Mouse (Mus musculus) cerebellum, adult 11-12 months (tissue): ENCODE results near the gene Rnf121.
"Not testable (repeated sequence)": the region's sequence is repeated elsewhere in the genome, so short reads cannot be mapped to it uniquely, and the experiment has no call there.

ENCODE experiments used
- DNase-seq: peaks from one replicate; pipeline ENCODE4 v3.0.0; 2022

Gene Rnf121

GRCm38 (mm10) chr7:102063891-102064290 lies 1.4 kb downstream of the Rnf121 start:
- no peak for DNase-seq

DNA sequence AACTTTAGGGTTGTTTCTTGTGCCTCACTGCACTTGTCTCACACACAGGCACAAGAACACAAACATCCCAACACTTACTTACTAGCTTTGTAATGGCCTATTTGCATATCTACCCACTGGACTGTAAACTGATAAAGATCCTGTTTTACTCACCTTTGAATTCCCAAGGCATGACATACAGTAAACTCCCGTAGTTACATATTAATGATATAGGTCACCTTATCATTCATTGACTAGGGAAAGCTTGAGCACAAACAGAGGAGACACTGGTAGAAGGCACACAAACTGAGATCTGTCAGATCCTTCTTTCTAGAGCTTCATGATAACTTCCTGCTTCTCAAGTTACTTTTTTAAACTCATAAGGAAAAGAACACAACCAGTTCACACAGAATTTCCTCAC lies 3.1 kb downstream of the Rnf121 start:
- no peak for DNase-seq

DNA sequence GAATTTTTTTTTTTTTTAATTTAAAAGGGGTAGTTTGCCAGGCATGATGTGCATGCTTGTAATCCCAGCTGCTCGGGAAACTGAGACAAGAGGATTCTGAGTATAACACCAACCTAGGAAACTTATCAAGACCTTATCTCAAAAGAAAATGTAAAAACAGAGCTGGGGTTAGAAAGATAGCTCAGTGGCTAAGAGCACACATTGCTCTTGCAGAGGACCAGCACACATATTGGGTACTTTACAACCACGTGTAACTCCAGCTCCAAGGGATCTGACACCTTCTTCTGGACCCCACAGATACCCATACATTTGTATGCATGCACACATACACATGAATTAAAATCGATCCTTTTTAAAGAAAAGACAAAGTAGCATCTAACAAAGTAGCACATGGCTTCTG lies 3.9 kb downstream of the Rnf121 start:
- DNase-seq, result no peak

DNA sequence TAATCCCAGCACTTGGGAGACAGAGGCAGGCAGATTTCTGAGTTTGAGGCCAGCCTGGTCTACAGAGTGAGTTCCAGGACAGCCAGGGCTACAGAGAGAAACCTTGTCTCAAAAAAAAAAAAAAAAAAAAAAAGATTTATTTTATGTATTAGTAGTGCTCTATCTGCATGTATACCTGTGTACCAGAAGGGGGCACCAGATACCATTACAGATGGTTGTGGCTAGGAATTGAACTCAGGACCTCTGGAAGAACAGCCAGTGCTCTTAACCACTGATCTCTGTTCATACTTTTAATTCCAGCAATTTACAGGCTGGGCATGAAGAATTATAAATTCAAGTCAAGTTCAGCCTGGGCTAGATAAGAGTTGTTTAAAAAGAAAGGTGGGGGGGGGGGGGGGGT lies 16.7 kb downstream of the Rnf121 start:
- DNase-seq, result not testable (repeated sequence)

- DNase-seq, result no peak
These were observed 23.0 kb downstream of the Rnf121 start for GRCm38 (mm10) chr7:102042314-102042713.

DNA sequence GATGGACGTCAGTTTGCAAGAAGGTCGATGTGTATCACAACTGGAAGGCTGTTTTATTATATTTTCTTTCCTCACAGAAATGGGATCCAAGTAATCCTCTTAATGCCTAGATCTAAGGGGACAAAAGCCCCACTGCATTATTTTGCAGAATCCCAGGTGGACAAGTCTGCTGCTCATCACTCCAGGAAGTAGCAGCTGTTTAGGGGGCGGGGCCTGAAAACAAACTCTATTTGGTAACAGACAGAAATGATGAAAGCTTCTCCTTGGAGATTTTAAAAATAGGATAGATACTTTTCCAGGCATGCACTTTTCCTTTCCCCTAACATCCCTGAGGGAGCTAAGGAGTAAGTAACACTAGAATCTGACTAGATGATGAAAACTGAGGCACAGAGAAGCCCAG lies 28.0 kb downstream of the Rnf121 start:
- no peak for DNase-seq

- DNase-seq, result no peak
These were observed 29.7 kb downstream of the Rnf121 start for GRCm38 (mm10) chr7:102035534-102035933.

GRCm38 (mm10) chr7:102034904-102035303 lies 30.4 kb downstream of the Rnf121 start:
- DNase-seq, result no peak

GRCm38 (mm10) chr7:102025187-102026119 lies 39.8 kb downstream of the Rnf121 start:
- DNase-seq, result no peak

- DNase-seq, result no peak
These were observed 41.4 kb downstream of the Rnf121 start for GRCm38 (mm10) chr7:102023821-102024220.

DNA sequence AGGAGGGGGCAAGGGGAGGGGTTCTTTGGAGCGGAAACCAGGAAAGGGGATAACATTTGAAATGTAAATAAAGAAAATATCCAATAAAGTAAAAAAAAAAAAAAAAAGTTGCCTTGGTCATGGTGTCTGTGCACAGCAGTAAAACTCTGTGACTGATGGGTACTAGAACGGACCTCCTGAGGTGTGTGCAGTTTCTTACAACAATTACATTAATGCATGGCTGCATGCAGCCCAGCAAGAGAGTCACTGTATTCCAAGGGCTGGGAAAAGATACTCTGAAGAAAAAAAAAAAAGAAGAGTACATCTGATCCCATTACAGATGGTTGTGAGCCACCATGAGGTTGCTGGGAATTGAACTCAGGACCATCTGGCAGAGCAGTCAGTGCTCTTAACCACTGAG lies 44.3 kb downstream of the Rnf121 start:
- DNase-seq, result not testable (repeated sequence)

DNA sequence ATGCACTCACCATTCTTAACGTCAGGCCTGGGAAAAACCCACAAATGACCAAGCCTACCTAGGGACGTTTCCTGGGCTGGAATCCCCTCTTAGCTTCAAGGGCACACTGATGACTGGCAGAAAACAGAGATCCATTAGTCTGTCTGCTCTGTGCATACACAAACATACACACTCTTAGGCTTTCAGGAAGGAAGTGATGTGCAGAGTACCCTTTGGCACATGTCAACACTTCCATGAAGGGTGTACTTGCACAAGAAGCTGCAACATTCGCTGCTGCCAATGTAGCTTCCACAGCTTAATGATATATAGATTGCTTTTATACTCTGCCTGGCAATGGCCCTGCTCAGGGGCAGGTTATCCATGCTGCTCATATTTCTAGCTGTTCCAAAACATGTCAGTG lies 45.9 kb downstream of the Rnf121 start:
- no peak for DNase-seq

DNA sequence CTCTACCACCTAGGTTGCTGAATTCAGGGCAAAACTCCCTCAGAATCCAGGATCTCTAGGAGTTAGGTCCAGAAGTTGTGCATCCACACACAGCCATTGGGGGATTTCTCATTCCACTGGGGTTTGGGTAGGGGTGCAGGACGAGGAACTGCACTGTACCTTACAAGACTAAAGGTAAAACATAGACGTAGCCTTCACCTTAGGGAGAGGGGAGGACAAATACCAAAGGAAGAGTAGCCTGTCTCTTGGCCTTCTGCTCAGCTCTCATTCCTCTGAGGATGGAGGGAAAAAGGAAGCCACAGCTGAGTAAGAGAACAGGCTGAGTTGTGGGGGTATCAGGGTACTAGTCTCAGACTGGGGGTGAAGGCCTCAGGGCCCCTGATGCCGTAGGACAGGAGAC lies 46.7 kb downstream of the Rnf121 start, which contains the start of gene Il18bp:
Il18bp (minus strand) TSS at position 101 of the 400 bp plus-strand sequence.
- DNase-seq, result no peak

GRCm38 (mm10) chr7:102018034-102018433 lies 47.2 kb downstream of the Rnf121 start:
- DNase-seq, result peak; percentile 41

DNA sequence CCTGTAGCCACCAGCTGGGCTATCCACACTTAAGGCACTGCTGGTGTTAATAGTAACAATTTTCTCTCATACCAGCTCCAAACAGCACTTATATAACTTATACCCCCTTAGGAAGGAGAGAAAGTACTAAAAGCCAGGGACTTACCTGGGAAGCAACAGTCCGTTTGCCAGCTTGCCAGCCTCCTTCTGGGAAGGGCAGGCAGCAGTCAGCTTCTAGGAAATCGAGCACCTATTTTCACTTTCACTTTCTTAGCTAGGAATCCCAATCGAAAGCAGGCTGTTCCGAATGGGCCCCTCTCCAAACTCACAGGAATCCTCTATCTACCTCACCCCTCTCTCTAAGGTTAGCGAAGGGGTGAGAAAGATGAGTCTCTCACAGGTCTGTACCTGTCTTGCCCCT lies 47.8 kb downstream of the Rnf121 start:
- no peak for DNase-seq

DNA sequence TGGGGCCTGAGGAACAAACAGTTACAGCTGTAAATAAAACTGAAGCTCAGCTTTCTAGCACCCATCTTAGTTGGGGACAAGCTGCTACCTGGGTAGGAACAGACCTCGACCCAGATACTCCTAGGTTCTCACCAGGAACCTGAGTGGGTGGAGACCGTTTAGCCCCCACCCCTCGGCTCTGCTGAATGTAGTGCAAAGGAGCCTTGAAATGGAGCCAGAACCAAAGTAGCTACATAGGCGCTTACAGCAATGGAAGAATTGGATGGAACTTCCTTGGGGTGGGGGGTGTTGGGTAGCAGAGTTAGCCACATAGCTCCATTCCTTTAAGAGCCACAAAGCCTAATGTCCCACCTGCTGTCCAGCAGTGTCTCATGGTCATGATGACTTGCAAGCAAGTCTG lies 48.3 kb downstream of the Rnf121 start:
- DNase-seq, result no peak

DNA sequence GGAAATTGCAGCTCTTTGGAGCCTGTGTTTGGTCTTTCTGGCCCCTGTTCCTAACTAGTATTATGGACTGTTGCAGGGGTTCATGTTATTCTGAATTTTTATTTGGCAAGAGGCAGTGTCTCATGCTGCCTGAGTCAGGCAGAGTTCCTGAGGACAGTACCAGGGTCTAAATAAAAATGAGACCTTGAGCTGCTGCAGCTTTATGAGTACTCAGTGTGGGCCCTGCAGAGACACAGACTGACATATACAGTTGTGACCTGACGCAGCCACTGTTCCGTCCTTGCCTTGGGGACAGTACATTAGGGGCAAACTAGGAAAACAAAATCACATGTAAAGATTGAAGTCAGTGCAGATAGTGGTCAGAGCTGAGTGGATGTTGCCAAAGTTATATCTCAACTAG lies 50.3 kb downstream of the Rnf121 start:
- no peak for DNase-seq

- DNase-seq, result no peak
These were observed 51.9 kb downstream of the Rnf121 start for GRCm38 (mm10) chr7:102013416-102013815.

- peak; percentile 63 for DNase-seq
These were observed 53.4 kb downstream of the Rnf121 start for GRCm38 (mm10) chr7:102011855-102012254.

GRCm38 (mm10) chr7:102006520-102006919 lies 58.7 kb downstream of the Rnf121 start:
- no peak for DNase-seq

- DNase-seq, result peak; percentile 55
These were observed 64.2 kb downstream of the Rnf121 start for GRCm38 (mm10) chr7:102000921-102001630.

GRCm38 (mm10) chr7:102000296-102000695 lies 65.0 kb downstream of the Rnf121 start:
- no peak for DNase-seq

DNA sequence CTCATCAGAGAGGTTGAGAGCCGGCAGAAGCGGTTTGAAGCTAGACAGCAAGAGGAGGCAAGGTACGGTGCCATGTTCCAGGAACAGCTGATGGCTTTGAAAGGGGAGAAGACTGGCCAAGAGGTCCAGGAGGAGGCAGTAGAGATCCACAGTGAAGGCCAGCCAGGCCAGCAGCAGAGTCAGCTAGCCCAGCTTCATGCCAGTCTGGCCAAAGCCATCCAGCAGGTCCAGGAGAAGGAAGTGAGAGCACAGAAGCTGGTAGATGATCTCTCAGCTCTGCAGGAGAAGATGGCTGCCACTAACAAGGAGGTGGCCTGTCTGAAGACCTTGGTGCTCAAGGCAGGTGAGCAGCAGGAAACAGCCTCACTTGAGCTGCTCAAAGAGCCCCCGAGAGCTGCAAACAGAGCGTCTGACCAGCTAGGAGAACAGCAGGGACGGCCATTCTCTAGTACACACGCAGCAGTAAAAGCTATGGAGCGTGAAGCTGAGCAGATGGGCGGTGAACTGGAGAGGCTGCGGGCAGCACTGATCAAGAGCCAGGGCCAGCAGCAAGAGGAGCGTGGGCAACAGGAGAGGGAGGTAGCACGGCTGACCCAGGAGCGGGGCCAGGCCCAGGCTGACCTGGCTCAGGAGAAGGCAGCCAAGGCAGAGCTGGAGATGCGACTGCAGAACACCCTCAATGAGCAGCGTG lies 65.7 kb downstream of the Rnf121 start:
- peak; percentile 81 for DNase-seq
